Mouse (Mus musculus) lung, adult 10 weeks (tissue): ENCODE measurements around the gene Tmc7. TPM values are rescaled to one million over a fixed set of nuclear protein-coding genes. Genes with fewer than 3 reads are reported as not detected.

Experiments used
- polyA plus RNA-seq: library from polyadenylated mRNA; stranded (reverse); fragments of 350-450 nt; fragmentation: Illumina TruSeq; extraction: RNeasy Lipid Tissue Mini Kit (QIAGEN cat#74804); gene quantifications from one replicate; pipeline ENCODE4 v1.2.3, GENCODE M21; 2014; ENCODE audit warnings: low read depth, low replicate concordance; ENCODE audit not compliant: insufficient read depth

The Tmc7 gene
- polyA plus RNA-seq = 0.28 TPM

DNA sequence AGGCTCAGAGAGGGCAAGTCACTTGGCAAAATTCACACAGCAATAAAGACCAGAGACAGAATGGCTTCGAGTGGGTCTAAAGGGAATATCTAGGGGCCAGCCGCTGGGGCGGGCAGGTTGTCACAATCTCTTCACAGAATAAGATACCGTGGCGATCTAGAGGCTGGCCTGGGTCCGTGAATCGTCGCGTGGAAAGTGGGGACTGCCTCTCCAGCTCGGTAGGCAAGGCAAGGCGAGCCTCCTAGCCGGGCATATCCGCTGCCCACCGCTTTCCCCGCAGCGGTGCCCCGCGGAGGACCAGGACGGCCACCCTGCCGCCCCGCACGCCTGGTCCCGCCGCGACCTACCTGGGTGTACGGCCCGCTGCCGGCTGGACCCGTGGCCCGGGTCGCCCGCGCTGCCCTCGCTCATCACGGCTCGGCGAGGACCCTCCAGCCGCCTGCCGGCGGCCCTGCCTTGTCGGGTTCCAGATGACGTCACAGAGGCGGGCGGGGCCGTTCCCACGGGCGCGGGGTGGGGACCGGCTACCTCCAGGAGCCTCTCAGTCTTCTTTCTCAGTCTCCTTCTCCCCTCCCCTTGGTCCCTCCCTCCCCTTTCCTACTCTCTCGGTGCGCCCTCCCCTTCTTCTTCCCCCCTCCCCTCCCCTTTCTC, at the start of gene Tmc7:
Gene Tmc7, minus strand, starts transcription at position 480 of the 651 bp plus-strand sequence.

DNA sequence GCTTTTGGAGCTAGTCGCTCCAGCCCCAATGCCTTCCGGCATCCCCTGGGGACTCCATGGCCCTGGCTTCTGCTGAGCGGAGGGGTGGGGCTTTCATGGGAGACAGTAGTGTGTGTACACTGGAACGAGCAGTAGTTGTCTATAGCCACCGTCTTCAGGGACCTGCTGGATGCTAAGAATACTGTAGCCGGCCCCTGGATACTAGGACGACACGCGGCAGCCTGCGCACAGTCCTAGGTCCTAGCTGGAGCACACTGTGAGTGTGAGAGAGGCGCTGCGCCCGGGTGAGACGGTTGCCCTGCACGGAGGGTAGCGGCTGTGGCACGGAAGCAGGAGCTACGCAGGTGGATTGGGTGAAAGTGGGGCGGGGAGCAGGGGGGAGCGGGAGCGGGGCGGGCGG, 12.7 kb upstream of the Tmc7 start, which contains the start of gene Tmc5:
Gene Tmc5, plus strand, starts transcription at position 97 of the 400 bp plus-strand sequence.

GRCm38 (mm10) chr7:118533178-118533578, 51.4 kb downstream of the Tmc7 start, which contains the start of gene Coq7:
TSS of gene Coq7 (minus strand) at chr7:118533356.

GRCm38 (mm10) chr7:118491431-118492147, 92.9 kb downstream of the Tmc7 start, which contains the start of gene Itpripl2:
TSS of gene Itpripl2 (minus strand) at chr7:118491975.

Other genes starting within 250 kb of the Tmc7 start
- 3.3 TPM for gene Syt17, start 136.5 kb downstream of the Tmc7 start, polyA plus RNA-seq
- gene Itpripl2, start 92.8 kb downstream of the Tmc7 start, polyA plus RNA-seq = 27.8 TPM
- gene Coq7, start 51.4 kb downstream of the Tmc7 start, polyA plus RNA-seq = 31.3 TPM
- 0.42 TPM for gene Tmc5, start 12.6 kb upstream of the Tmc7 start, polyA plus RNA-seq
- 113 TPM for gene Gde1, start 121.0 kb upstream of the Tmc7 start, polyA plus RNA-seq
- gene Ccp110, start 127.8 kb upstream of the Tmc7 start, polyA plus RNA-seq = 8.1 TPM
- gene Vps35l, start 155.5 kb upstream of the Tmc7 start, polyA plus RNA-seq = 24.0 TPM